Mouse (Mus musculus) A20 (cell line): ENCODE data around the gene Olfr488.
"Not testable (repeated sequence)": the region's sequence is repeated elsewhere in the genome, so short reads cannot be mapped to it uniquely, and the experiment has no call there.

Experiments used
- DNase-seq: peaks from one replicate; pipeline ENCODE4 v3.0.0-alpha.2; 2011; ENCODE audit warnings: low read depth, low spot score

Olfr488 gene

DNA sequence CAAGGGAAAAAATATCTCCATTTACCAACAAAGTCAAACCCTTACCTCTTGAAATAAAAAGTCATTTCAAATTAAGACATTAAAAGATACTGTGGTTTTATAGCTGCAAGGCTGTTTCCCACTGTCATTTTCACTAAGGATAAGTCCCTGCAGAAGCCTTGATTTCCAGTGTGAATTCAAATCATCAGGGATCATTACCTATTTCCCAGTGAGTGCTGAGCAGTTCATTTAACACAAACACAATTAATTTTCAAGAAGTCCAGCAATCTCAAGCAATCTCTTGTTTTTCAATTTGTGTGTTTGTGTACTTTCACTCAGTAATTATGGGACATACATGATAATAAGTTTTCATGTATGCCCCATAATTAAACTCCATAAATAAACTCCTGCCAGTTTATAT is at the start of gene Olfr488:
Gene Olfr488 (minus strand): TSS at position 101 of the 400 bp plus-strand sequence.
- DNase-seq: no peak

DNA sequence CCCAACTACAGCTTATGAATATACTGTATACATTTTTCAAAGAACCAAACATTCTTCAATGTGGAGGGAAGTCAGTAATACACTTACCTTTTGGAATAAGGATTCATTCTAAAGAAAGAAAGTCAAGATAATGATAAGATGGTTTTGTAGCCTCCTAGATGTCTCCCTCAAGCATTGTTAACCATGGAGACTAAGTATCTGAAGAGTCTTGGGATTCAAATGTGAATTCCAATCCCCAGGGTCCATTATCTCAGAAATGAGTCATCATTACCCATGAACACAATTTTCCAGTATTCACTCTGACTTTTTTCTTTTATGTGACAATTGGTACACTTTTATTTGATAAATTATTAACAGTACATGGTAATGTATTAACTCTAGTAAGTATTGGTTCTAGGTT is 30.7 kb upstream of the Olfr488 start, which contains the start of gene Olfr490:
Gene Olfr490 (minus strand): TSS at position 101 of the 400 bp plus-strand sequence.
- no peak for DNase-seq

DNA sequence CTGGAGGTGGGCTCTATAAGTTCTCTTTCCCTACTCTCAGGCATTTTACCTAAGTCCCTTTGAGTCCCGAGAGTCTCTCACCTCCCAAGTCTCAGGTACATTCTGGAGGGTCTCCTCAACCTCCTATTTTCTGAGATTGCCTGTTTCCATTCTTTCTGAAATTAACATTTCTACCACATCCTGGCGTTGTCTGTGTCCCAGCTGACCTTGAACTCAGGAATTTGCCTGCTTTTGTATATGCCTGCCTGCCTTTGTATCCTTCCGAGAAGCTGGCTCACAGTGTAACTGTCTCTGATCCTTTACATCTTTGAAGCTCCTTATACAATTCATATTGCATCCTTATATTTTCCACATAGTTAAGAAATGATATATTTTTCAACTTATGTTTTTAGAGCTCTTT is 24.6 kb downstream of the Olfr488 start:
- no peak for DNase-seq

DNA sequence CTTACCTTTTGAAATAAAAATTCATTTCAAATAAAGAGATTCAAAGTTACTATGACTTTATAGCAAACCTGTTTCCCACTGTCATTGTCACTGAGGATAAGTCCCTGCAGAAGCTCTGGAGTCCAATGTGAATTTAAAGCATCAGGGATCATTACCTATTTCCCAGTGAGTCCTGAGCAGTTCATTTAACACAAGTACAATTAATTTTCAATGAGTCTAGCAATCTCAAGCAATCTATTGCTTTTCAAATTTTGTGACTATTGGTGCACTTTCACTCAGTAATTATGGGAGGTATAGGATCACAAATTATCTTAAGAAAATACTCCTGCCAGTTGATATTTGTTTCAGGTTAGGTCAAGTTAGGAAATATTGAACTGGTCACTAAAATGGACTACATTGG is 43.6 kb downstream of the Olfr488 start, which contains the start of gene Olfr487:
Gene Olfr487 (minus strand): TSS at position 101 of the 400 bp plus-strand sequence.
- not testable (repeated sequence) for DNase-seq
